Mouse (Mus musculus) limb, embryonic 12.5 days (tissue): Measurements from ENCODE around the gene Ubxn7. TPM values are rescaled to one million over a fixed set of nuclear protein-coding genes. Genes with fewer than 3 reads are reported as not detected.
A peak's percentile ranks its signal among the peaks of the same experiment; 100 is the strongest.
"Not testable (repeated sequence)": the region's sequence is repeated elsewhere in the genome, so short reads cannot be mapped to it uniquely, and the experiment has no call there.

ENCODE experiments used
- ATAC-seq: fragments of 200-750 bp; cut with Nextera tagmentation; 2 replicates; pipeline ENCODE4 v1.8.0; 2017; ENCODE audit warnings: low read depth, moderate TSS enrichment; ENCODE audit not compliant: insufficient number of reproducible peaks, insufficient read depth, low FRiP score, low TSS enrichment
- H3K27ac ChIP-seq: fragments of 300-500 bp; sonication (generic); 2 replicates; pipeline ENCODE4 v1.5.1; 2016; ENCODE audit warnings: mild to moderate bottlenecking, moderate library complexity
- H3K27me3 ChIP-seq: fragments of 300-500 bp; sonication (generic); 2 replicates; pipeline ENCODE4 v1.6.1; 2016; ENCODE audit warnings: mild to moderate bottlenecking, moderate library complexity
- H3K36me3 ChIP-seq: fragments of 300-500 bp; sonication (generic); 2 replicates; pipeline ENCODE4 v1.6.1; 2016; ENCODE audit warnings: mild to moderate bottlenecking, moderate library complexity
- H3K4me1 ChIP-seq: fragments of 300-500 bp; sonication (generic); replicated peaks from 2 replicates; pipeline ENCODE4 v1.6.1; 2016
- H3K4me2 ChIP-seq: fragments of 300-500 bp; sonication (generic); 2 replicates; pipeline ENCODE4 v1.6.1; 2016; ENCODE audit warnings: mild to moderate bottlenecking, moderate library complexity
- H3K4me3 ChIP-seq: fragments of 300-500 bp; sonication (generic); replicated peaks from 2 replicates; pipeline ENCODE4 v1.5.1; 2016; ENCODE audit warnings: mild to moderate bottlenecking
- H3K9ac ChIP-seq: fragments of 300-500 bp; sonication (generic); replicated peaks from 2 replicates; pipeline ENCODE4 v1.6.1; 2016; ENCODE audit warnings: mild to moderate bottlenecking, moderate library complexity
- H3K9me3 ChIP-seq: fragments of 300-500 bp; sonication (generic); 2 replicates; pipeline ENCODE4 v1.6.1; 2016; ENCODE audit warnings: mild to moderate bottlenecking, moderate library complexity
- WGBS: fragments of 180-500 bp; shearing (Covaris S2); methylation state at CpG from one replicate; pipeline ENCODE4 v1.1.7; 2016; 5-methylcytosine and 5-hydroxymethylcytosine counted together
- polyA plus RNA-seq: library from polyadenylated mRNA; unstranded; fragments of >200 nt; fragmentation: Nextera tagmentation; extraction: Ambion mirVana; gene quantifications from 2 replicates; pipeline ENCODE4 v1.2.1, GENCODE M21; 2016

Gene Ubxn7
- 34.6 and 34.8 TPM in 2 replicates for polyA plus RNA-seq

GRCm38 (mm10) chr16:32332040-32332555 is at the start of gene Ubxn7:
Gene Ubxn7, plus strand, starts transcription at chr16:32332257.
- peak within 1 kb of the TSS; percentile 93 for H3K9ac ChIP-seq
- no peaks in the 10 kb centered on the region for H3K36me3 ChIP-seq
- H3K4me3 ChIP-seq, result peak within 1 kb of the TSS; percentile 85
- H3K9me3 ChIP-seq, result no peaks in the 10 kb centered on the region
- peaks cover 3% of the 10 kb centered on the region for H3K4me1 ChIP-seq
- no peaks in the 10 kb centered on the region for H3K27me3 ChIP-seq
- peak within 1 kb of the TSS; percentile 58 for H3K4me2 ChIP-seq
- under 1% methylated on average over 48 of the region's 52 CpGs for WGBS
- ATAC-seq, result peak; percentile 94
- H3K27ac ChIP-seq, result peak within 1 kb of the TSS; percentile 97

- Histone ChIP-seq H3K4me2 (no peak overlapping the region), H3K4me1 (peaks cover 8% of the 10 kb centered on the region; the same call in 1 of the 2 replicates), H3K9ac (no peak overlapping the region), H3K4me3 (no peak overlapping the region), H3K27me3 (no peaks in the 10 kb centered on the region), H3K27ac (no peak overlapping the region), H3K9me3 (peaks cover 6% of the 10 kb centered on the region; the same call in 1 of the 2 replicates), H3K36me3 (peaks cover 77% of the 10 kb centered on the region)
- ATAC-seq, result no peak
Observed at GRCm38 (mm10) chr16:32282608-32283007, 49.4 kb upstream of the Ubxn7 start.

GRCm38 (mm10) chr16:32291821-32292220 is 40.2 kb upstream of the Ubxn7 start:
- Histone ChIP-seq H3K4me3 (no peak overlapping the region), H3K27ac (no peak overlapping the region), H3K9ac (no peak overlapping the region), H3K9me3 (no peaks in the 10 kb centered on the region), H3K36me3 (peaks cover 62% of the 10 kb centered on the region), H3K27me3 (no peaks in the 10 kb centered on the region), H3K4me1 (no peaks in the 10 kb centered on the region), H3K4me2 (no peak overlapping the region)
- WGBS, result 92% methylated on average over 4 of the region's 4 CpGs
- no peak for ATAC-seq

- peaks cover 57% of the 10 kb centered on the region for H3K36me3 ChIP-seq
- H3K9ac ChIP-seq, ATAC-seq, H3K9me3 ChIP-seq, H3K4me1 ChIP-seq, H3K27ac ChIP-seq, H3K4me2 ChIP-seq, H3K27me3 ChIP-seq, H3K4me3 ChIP-seq: not testable (repeated sequence)
- WGBS, result 96% methylated on average over 4 of the region's 4 CpGs
Observed at GRCm38 (mm10) chr16:32299617-32300016, 32.4 kb upstream of the Ubxn7 start.

GRCm38 (mm10) chr16:32303046-32303445 is 29.0 kb upstream of the Ubxn7 start:
- no peaks in the 10 kb centered on the region for H3K4me1 ChIP-seq
- H3K27me3 ChIP-seq, result no peaks in the 10 kb centered on the region
- H3K27ac ChIP-seq, result no peak overlapping the region
- WGBS, result 60% methylated on average over 1 of the region's 1 CpGs
- H3K4me2 ChIP-seq, result no peak overlapping the region
- H3K4me3 ChIP-seq, result no peak overlapping the region
- no peaks in the 10 kb centered on the region for H3K9me3 ChIP-seq
- H3K9ac ChIP-seq, result no peak overlapping the region
- ATAC-seq, result no peak
- peaks cover 33% of the 10 kb centered on the region for H3K36me3 ChIP-seq

GRCm38 (mm10) chr16:32303886-32304285 is 28.2 kb upstream of the Ubxn7 start:
- ATAC-seq, result no peak
- Histone ChIP-seq H3K9ac (no peak overlapping the region), H3K4me1 (no peaks in the 10 kb centered on the region), H3K4me2 (no peak overlapping the region), H3K27ac (no peak overlapping the region), H3K36me3 (peaks cover 25% of the 10 kb centered on the region), H3K4me3 (no peak overlapping the region), H3K27me3 (no peaks in the 10 kb centered on the region), H3K9me3 (no peaks in the 10 kb centered on the region)
- 96% methylated on average over 7 of the region's 7 CpGs for WGBS

GRCm38 (mm10) chr16:32311970-32312369 is 20.1 kb upstream of the Ubxn7 start:
- Histone ChIP-seq H3K36me3 (no peaks in the 10 kb centered on the region), H3K27me3 (peaks cover 2% of the 10 kb centered on the region; the same call in 1 of the 2 replicates), H3K27ac (no peak overlapping the region), H3K9me3 (no peaks in the 10 kb centered on the region), H3K9ac (no peak overlapping the region), H3K4me2 (no peak overlapping the region), H3K4me3 (no peak overlapping the region), H3K4me1 (peaks cover 2% of the 10 kb centered on the region; the same call in 1 of the 2 replicates)
- WGBS, result 66% methylated on average over 4 of the region's 4 CpGs
- no peak for ATAC-seq

- ATAC-seq, result no peak
- Histone ChIP-seq H3K27ac (no peak overlapping the region), H3K9me3 (no peaks in the 10 kb centered on the region), H3K9ac (no peak overlapping the region), H3K4me3 (no peak overlapping the region), H3K4me1 (peaks cover 3% of the 10 kb centered on the region; the same call in 1 of the 2 replicates), H3K4me2 (no peak overlapping the region), H3K27me3 (peaks cover 2% of the 10 kb centered on the region; the same call in 1 of the 2 replicates), H3K36me3 (no peaks in the 10 kb centered on the region)
- 29% methylated on average over 5 of the region's 5 CpGs for WGBS
Observed at GRCm38 (mm10) chr16:32312386-32312785, 19.7 kb upstream of the Ubxn7 start.

GRCm38 (mm10) chr16:32312859-32313258 is 19.2 kb upstream of the Ubxn7 start:
- H3K9ac ChIP-seq, result no peak overlapping the region
- no peak overlapping the region for H3K4me2 ChIP-seq
- 59% methylated on average over 4 of the region's 4 CpGs for WGBS
- H3K27ac ChIP-seq, result no peak overlapping the region
- H3K36me3 ChIP-seq, result no peaks in the 10 kb centered on the region
- H3K4me3 ChIP-seq, result no peak overlapping the region
- H3K9me3 ChIP-seq, result no peaks in the 10 kb centered on the region
- H3K4me1 ChIP-seq, result peaks cover 3% of the 10 kb centered on the region; the same call in 1 of the 2 replicates
- ATAC-seq, result no peak
- H3K27me3 ChIP-seq, result peaks cover 2% of the 10 kb centered on the region; the same call in 1 of the 2 replicates

- no peak for ATAC-seq
- Histone ChIP-seq H3K36me3 (no peaks in the 10 kb centered on the region), H3K9ac (no peak overlapping the region), H3K4me1 (peaks cover 3% of the 10 kb centered on the region; the same call in 1 of the 2 replicates), H3K27ac (no peak overlapping the region), H3K4me3 (no peak overlapping the region), H3K27me3 (no peaks in the 10 kb centered on the region; the same call in 1 of the 2 replicates), H3K9me3 (no peaks in the 10 kb centered on the region), H3K4me2 (no peak overlapping the region)
- 23% methylated on average over 2 of the region's 2 CpGs for WGBS
Observed at GRCm38 (mm10) chr16:32316601-32317000, 15.5 kb upstream of the Ubxn7 start.

GRCm38 (mm10) chr16:32323953-32324352 is 8.1 kb upstream of the Ubxn7 start:
- Histone ChIP-seq H3K4me3 (no peak overlapping the region), H3K27me3 (0 out of 2 replicates have a peak, but pooled peaks cover 6% of the 10 kb centered on the region), H3K4me2 (no peak overlapping the region), H3K36me3 (no peaks in the 10 kb centered on the region), H3K9ac (no peak overlapping the region), H3K4me1 (no peaks in the 10 kb centered on the region; the same call in 1 of the 2 replicates), H3K9me3 (no peaks in the 10 kb centered on the region), H3K27ac (no peak overlapping the region)
- ATAC-seq, result no peak
- WGBS, result 35% methylated on average over 7 of the region's 7 CpGs
